Mouse (Mus musculus): ENCODE data around the gene Tmc2.

Tmc2 gene

GRCm38 (mm10) chr2:130248226-130248625 is 53.2 kb downstream of the Tmc2 start:
- DNase-seq (ENCODE audit: low read depth in 1 of 2, low spot score in 2 of 2): no peak

- DNase-seq (ENCODE audit: low read depth in 1 of 2, low spot score in 2 of 2): no peak
These were observed 61.8 kb downstream of the Tmc2 start for GRCm38 (mm10) chr2:130256762-130257161.

GRCm38 (mm10) chr2:130260822-130261221 is 65.8 kb downstream of the Tmc2 start:
- DNase-seq (ENCODE audit: low read depth in 1 of 2, low spot score in 2 of 2): no peak

- DNase-seq (ENCODE audit: low read depth in 1 of 2, low spot score in 2 of 2): no peak
These were observed 66.9 kb downstream of the Tmc2 start for GRCm38 (mm10) chr2:130261914-130262313.

- no peak for DNase-seq (ENCODE audit: low read depth in 1 of 2, low spot score in 2 of 2)
These were observed 67.4 kb downstream of the Tmc2 start for GRCm38 (mm10) chr2:130262398-130262797.

- no peak for DNase-seq (ENCODE audit: low read depth in 1 of 2, low spot score in 2 of 2)
These were observed 70.5 kb downstream of the Tmc2 start for GRCm38 (mm10) chr2:130265520-130265919.

GRCm38 (mm10) chr2:130268074-130268473 is 73.1 kb downstream of the Tmc2 start:
- DNase-seq (ENCODE audit: low read depth in 1 of 2, low spot score in 2 of 2): no peak

GRCm38 (mm10) chr2:130273732-130274131 is 78.7 kb downstream of the Tmc2 start:
- DNase-seq (ENCODE audit: low read depth in 1 of 2, low spot score in 2 of 2): no peak

GRCm38 (mm10) chr2:130274149-130274861 is 79.3 kb downstream of the Tmc2 start, which contains the start of gene Nop56:
Gene Nop56 (plus strand): TSS chr2:130274430.
- DNase-seq (ENCODE audit: low read depth in 1 of 2, low spot score in 2 of 2): peak; percentile 97 to 99

GRCm38 (mm10) chr2:130274862-130275261 is 79.9 kb downstream of the Tmc2 start:
- no peak for DNase-seq (ENCODE audit: low read depth in 1 of 2, low spot score in 2 of 2)

- DNase-seq (ENCODE audit: low read depth in 1 of 2, low spot score in 2 of 2): peak in 1 of 2 experiments; percentile 43
These were observed 80.7 kb downstream of the Tmc2 start for GRCm38 (mm10) chr2:130275649-130276048.

- no peak for DNase-seq (ENCODE audit: low read depth in 1 of 2, low spot score in 2 of 2)
These were observed 84.7 kb downstream of the Tmc2 start for GRCm38 (mm10) chr2:130279600-130280091.

- DNase-seq (ENCODE audit: low read depth in 1 of 2, low spot score in 2 of 2): no peak
These were observed 85.2 kb downstream of the Tmc2 start for GRCm38 (mm10) chr2:130280224-130280623.

- DNase-seq (ENCODE audit: low read depth in 1 of 2, low spot score in 2 of 2): no peak
These were observed 85.8 kb downstream of the Tmc2 start for GRCm38 (mm10) chr2:130280818-130281217.

GRCm38 (mm10) chr2:130283854-130284654 is 89.1 kb downstream of the Tmc2 start, which contains the start of gene Idh3b:
Gene Idh3b (minus strand): TSS chr2:130284547.
- peak; percentile 54 to 72 for DNase-seq (ENCODE audit: low read depth in 1 of 2, low spot score in 2 of 2)

GRCm38 (mm10) chr2:130289086-130289485 is 94.1 kb downstream of the Tmc2 start:
- no peak for DNase-seq (ENCODE audit: low read depth in 1 of 2, low spot score in 2 of 2)

GRCm38 (mm10) chr2:130291434-130291833 is 96.4 kb downstream of the Tmc2 start:
- peak in 1 of 2 experiments; percentile 24 for DNase-seq (ENCODE audit: low read depth in 1 of 2, low spot score in 2 of 2)

- no peak for DNase-seq (ENCODE audit: low read depth in 1 of 2, low spot score in 2 of 2)
These were observed 98.0 kb downstream of the Tmc2 start for GRCm38 (mm10) chr2:130293009-130293408.

- DNase-seq (ENCODE audit: low read depth in 1 of 2, low spot score in 2 of 2): no peak
These were observed 98.5 kb downstream of the Tmc2 start for GRCm38 (mm10) chr2:130293486-130293885.

- DNase-seq (ENCODE audit: low read depth in 1 of 2, low spot score in 2 of 2): no peak
These were observed 99.4 kb downstream of the Tmc2 start for GRCm38 (mm10) chr2:130294218-130294935.

GRCm38 (mm10) chr2:130294936-130295277 is 99.9 kb downstream of the Tmc2 start, which contains the start of gene Ebf4:
Gene Ebf4 (plus strand): TSS chr2:130295169.
- DNase-seq (ENCODE audit: low read depth in 1 of 2, low spot score in 2 of 2): no peak
